Mouse (Mus musculus): ENCODE measurements around the gene Creg1. TPM values are rescaled to one million over a fixed set of nuclear protein-coding genes. Genes with fewer than 3 reads are reported as not detected.

Creg1 gene
- polyA plus RNA-seq, 1 experiment from 2014 or later, result 101 TPM

DNA sequence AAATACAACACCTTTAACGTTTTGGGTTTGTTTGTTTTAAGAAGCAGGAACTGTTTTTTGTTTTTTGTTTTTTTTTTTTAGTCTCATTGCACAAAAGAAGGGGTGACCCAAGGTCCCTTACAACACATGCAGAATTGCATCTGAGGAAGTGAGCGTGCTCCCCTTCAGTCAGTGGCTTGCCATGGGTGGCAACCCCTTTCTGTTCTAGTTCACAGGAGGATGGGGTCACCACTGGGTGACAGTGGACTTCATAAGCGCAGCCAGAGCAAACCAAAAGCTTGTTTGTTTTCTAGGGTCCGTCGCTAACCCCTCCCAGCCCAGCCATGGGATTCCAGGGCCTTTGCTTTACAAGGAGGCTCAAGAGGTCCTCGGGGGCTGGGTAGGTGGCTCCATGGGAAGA lies 32.0 kb upstream of the Creg1 start:
- WGBS, result 69% methylated on average over 6 of the region's 6 CpGs
- H3K4me3 ChIP-seq (replicated peaks), result no peak overlapping the region
- H3K9me3 ChIP-seq, result no peaks in the 10 kb centered on the region
- ATAC-seq, result no peak
- H3K27me3 ChIP-seq (replicated peaks), result no peaks in the 10 kb centered on the region
- H3K27ac ChIP-seq, result no peak overlapping the region
- 0 out of 2 replicates have a peak, but pooled peaks cover 4% of the 10 kb centered on the region for H3K4me1 ChIP-seq (replicated peaks)
- no peaks in the 10 kb centered on the region for H3K36me3 ChIP-seq
- no peak overlapping the region for H3K4me2 ChIP-seq (replicated peaks)
- no peak overlapping the region for H3K9ac ChIP-seq

- WGBS, result 88% methylated on average over 2 of the region's 2 CpGs
- ATAC-seq, result no peak
- Histone ChIP-seq H3K9me3 (no peaks in the 10 kb centered on the region), H3K27me3 (replicated peaks) (no peaks in the 10 kb centered on the region), H3K27ac (no peak overlapping the region), H3K9ac (no peak overlapping the region), H3K4me2 (replicated peaks) (no peak overlapping the region), H3K4me1 (replicated peaks) (0 out of 2 replicates have a peak, but pooled peaks cover 4% of the 10 kb centered on the region), H3K36me3 (no peaks in the 10 kb centered on the region), H3K4me3 (replicated peaks) (no peak overlapping the region)
Measured at GRCm38 (mm10) chr1:165734840-165735239, 28.7 kb upstream of the Creg1 start.

DNA sequence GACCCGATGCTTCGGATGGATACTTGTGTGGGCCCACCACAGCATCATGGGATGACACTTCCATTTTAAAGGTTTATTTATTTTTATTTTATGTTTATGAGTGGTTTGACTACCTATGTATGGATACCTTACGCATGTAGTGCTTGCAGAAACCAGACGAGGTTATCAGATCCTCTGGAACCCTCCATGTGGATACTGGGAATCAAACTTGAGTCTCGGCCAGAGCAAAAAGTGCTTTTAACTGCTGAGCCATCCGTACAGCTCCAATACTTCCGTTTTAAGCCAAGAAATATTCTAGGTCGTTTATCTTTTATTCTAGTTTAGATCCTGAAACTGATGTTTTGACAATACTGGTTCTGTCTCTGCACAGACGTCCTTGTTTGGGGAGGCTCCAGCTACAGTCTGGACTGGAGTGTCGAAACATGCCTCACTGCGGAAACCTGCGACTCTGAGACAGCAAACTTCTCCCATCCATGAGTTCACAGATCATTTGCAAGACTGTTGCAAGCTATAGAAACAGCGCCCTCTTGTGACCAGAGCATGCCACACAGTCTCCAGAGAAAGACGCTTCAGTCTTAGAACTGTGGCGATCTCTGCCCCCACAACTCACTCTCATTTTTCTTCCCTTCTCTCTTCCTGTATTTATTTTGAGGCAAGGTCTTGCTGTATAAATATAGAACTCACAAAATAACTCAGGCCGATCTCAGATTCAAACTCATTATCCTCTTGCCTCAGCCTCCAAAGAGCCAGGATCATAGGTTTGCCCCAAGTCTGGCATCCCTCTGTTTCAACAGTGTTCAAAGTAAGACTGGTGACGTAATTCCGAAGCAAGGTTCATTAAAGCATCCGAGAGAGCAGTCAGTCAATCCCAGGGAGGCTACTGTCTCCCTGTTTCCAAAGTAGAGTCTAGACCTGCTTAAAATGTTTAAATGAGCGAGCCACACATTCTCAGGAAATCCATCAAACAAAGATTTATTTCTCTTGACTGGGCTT lies 27.4 kb upstream of the Creg1 start:
- no peaks in the 10 kb centered on the region for H3K36me3 ChIP-seq
- 0 out of 2 replicates have a peak, but pooled peaks cover 4% of the 10 kb centered on the region for H3K4me1 ChIP-seq (replicated peaks)
- no peaks in the 10 kb centered on the region for H3K27me3 ChIP-seq (replicated peaks)
- H3K9me3 ChIP-seq, result no peaks in the 10 kb centered on the region
- no peak overlapping the region for H3K27ac ChIP-seq
- no peak overlapping the region for H3K9ac ChIP-seq
- ATAC-seq, result peak; percentile 89
- 26% methylated on average over 20 of the region's 20 CpGs for WGBS
- no peak overlapping the region for H3K4me3 ChIP-seq (replicated peaks)
- H3K4me2 ChIP-seq (replicated peaks), result peak overlapping the region; percentile 6; the same call in 1 of the 2 replicates

GRCm38 (mm10) chr1:165737451-165737850 lies 26.1 kb upstream of the Creg1 start:
- 37% methylated on average over 5 of the region's 5 CpGs for WGBS
- ATAC-seq, result no peak
- Histone ChIP-seq H3K36me3 (no peaks in the 10 kb centered on the region), H3K27ac (no peak overlapping the region), H3K4me1 (replicated peaks) (0 out of 2 replicates have a peak, but pooled peaks cover 4% of the 10 kb centered on the region), H3K9ac (no peak overlapping the region), H3K27me3 (replicated peaks) (no peaks in the 10 kb centered on the region), H3K4me3 (replicated peaks) (no peak overlapping the region), H3K9me3 (no peaks in the 10 kb centered on the region), H3K4me2 (replicated peaks) (no peak overlapping the region)

DNA sequence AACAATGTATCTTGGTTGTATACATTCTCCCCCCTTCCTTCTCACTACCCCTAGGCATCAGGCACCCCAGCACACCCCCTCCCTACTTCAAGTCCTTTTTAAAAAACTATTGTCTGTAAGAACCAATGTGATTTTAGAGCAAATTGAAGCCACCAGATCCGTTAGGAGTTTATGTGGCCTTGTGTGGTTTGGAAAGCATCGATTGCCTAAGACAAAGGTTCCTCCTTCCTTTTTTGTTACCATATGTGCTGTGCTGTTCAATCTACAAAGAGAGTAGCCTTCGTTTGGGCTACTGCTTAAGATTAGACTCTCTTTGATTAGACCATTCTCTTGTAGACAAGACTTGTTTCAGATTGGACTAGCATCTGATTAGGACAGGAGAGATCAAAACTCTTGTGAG lies 25.7 kb upstream of the Creg1 start:
- Histone ChIP-seq H3K27ac (no peak overlapping the region), H3K9ac (no peak overlapping the region), H3K9me3 (no peaks in the 10 kb centered on the region), H3K27me3 (replicated peaks) (no peaks in the 10 kb centered on the region), H3K4me2 (replicated peaks) (no peak overlapping the region), H3K4me1 (replicated peaks) (0 out of 2 replicates have a peak, but pooled peaks cover 4% of the 10 kb centered on the region), H3K36me3 (no peaks in the 10 kb centered on the region), H3K4me3 (replicated peaks) (no peak overlapping the region)
- WGBS, result 68% methylated on average over 3 of the region's 3 CpGs
- no peak for ATAC-seq

DNA sequence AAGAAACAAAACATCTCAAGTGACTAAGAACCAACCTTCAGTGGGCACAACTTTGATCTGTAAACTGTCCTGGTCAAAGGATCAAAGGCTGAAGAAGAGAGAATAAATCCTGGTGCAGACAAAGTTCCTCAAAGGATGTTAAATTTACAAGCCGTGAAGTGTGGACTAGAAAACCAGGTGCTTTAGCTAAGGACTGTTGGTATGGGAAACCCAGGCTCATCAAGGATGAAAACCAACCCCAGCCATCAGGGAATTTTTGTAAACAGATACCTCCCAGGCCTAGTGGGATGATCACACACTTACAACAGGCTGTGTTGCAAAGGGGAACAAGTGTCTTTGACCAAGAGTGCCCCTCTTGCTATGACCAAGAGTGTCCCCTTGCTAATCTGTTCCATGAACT lies 24.6 kb upstream of the Creg1 start:
- 0 out of 2 replicates have a peak, but pooled peaks cover 4% of the 10 kb centered on the region for H3K4me1 ChIP-seq (replicated peaks)
- no peaks in the 10 kb centered on the region for H3K36me3 ChIP-seq
- 72% methylated on average over 1 of the region's 1 CpGs for WGBS
- H3K4me2 ChIP-seq (replicated peaks), result no peak overlapping the region
- no peak for ATAC-seq
- no peak overlapping the region for H3K27ac ChIP-seq
- no peak overlapping the region for H3K4me3 ChIP-seq (replicated peaks)
- no peaks in the 10 kb centered on the region for H3K9me3 ChIP-seq
- no peaks in the 10 kb centered on the region for H3K27me3 ChIP-seq (replicated peaks)
- H3K9ac ChIP-seq, result no peak overlapping the region

DNA sequence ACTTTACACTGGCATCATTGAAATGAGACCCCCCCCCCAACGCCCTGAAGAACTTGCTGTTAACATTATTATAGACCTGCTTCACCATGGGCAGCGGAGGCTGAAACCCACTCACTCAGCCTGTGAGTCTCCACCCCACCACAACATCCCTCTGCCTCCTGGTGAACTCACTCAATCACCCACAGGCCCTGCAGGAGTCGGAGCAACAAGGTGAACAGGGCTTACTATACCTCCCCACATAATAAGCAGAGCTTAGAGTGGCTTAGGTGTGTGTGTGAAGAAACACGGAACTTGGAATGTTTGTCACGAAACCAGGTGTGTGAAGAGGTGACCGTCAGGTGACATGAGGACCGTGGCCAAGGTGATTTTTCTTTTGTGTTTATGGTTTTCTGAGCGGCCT lies 21.6 kb upstream of the Creg1 start:
- Histone ChIP-seq H3K27me3 (replicated peaks) (no peaks in the 10 kb centered on the region), H3K9me3 (no peaks in the 10 kb centered on the region), H3K4me2 (replicated peaks) (no peak overlapping the region), H3K4me3 (replicated peaks) (no peak overlapping the region), H3K4me1 (replicated peaks) (no peaks in the 10 kb centered on the region), H3K36me3 (no peaks in the 10 kb centered on the region), H3K27ac (no peak overlapping the region), H3K9ac (no peak overlapping the region)
- 81% methylated on average over 8 of the region's 8 CpGs for WGBS
- no peak for ATAC-seq

DNA sequence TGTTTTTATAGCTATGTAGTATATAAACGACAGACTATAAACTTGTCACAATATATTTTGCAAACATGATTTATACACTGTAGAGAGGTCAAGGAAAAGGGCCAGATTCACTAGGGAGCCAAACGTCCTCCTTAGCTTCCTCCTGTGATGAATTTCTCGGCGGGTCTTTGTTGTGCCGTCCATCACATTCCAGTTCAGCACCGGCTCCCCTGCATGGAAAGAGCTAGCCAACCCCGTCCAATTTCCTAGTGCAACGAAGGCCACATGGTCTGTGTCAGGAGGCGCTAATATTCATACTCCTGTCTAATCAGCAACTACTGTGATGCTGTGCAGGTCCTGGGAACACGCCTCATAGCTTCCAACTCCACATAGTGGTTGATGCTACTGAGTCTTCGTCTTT lies 15.5 kb upstream of the Creg1 start:
- Histone ChIP-seq H3K27me3 (replicated peaks) (no peaks in the 10 kb centered on the region), H3K36me3 (no peaks in the 10 kb centered on the region), H3K4me1 (replicated peaks) (no peaks in the 10 kb centered on the region), H3K9ac (no peak overlapping the region), H3K9me3 (no peaks in the 10 kb centered on the region), H3K4me3 (replicated peaks) (no peak overlapping the region), H3K27ac (no peak overlapping the region), H3K4me2 (replicated peaks) (no peak overlapping the region)
- 23% methylated on average over 11 of the region's 11 CpGs for WGBS
- peak; percentile 85 for ATAC-seq

- no peak overlapping the region for H3K4me2 ChIP-seq (replicated peaks)
- H3K9me3 ChIP-seq, result no peaks in the 10 kb centered on the region
- no peaks in the 10 kb centered on the region for H3K4me1 ChIP-seq (replicated peaks)
- H3K9ac ChIP-seq, result no peak overlapping the region
- no peaks in the 10 kb centered on the region for H3K36me3 ChIP-seq
- no peak for ATAC-seq
- H3K27ac ChIP-seq, result no peak overlapping the region
- H3K27me3 ChIP-seq (replicated peaks), result no peaks in the 10 kb centered on the region
- no peak overlapping the region for H3K4me3 ChIP-seq (replicated peaks)
Measured at GRCm38 (mm10) chr1:165751142-165751541, 12.4 kb upstream of the Creg1 start.

DNA sequence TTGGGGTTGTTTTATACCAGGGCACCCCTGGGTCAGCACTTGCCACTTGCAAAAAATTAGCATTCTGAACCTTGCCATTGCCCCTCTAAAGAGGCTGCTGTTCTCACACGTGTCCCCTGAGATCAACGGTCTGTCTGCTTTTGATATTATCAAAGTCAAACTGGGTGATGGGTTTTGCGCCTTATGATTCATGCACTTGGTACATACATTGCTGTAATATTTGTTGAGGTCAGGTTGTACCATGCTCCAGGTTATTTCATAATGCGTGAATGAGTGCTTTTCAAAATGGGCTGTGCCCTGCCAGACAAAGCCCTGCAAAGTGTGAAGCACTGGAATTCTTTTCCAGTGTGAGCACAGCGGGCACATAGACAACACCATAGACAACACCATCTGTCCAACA lies 11.7 kb upstream of the Creg1 start:
- no peaks in the 10 kb centered on the region for H3K4me1 ChIP-seq (replicated peaks)
- no peaks in the 10 kb centered on the region for H3K9me3 ChIP-seq
- H3K36me3 ChIP-seq, result no peaks in the 10 kb centered on the region
- WGBS, result 81% methylated on average over 5 of the region's 5 CpGs
- no peak overlapping the region for H3K4me3 ChIP-seq (replicated peaks)
- no peak overlapping the region for H3K9ac ChIP-seq
- no peaks in the 10 kb centered on the region for H3K27me3 ChIP-seq (replicated peaks)
- no peak overlapping the region for H3K4me2 ChIP-seq (replicated peaks)
- ATAC-seq, result no peak
- no peak overlapping the region for H3K27ac ChIP-seq

DNA sequence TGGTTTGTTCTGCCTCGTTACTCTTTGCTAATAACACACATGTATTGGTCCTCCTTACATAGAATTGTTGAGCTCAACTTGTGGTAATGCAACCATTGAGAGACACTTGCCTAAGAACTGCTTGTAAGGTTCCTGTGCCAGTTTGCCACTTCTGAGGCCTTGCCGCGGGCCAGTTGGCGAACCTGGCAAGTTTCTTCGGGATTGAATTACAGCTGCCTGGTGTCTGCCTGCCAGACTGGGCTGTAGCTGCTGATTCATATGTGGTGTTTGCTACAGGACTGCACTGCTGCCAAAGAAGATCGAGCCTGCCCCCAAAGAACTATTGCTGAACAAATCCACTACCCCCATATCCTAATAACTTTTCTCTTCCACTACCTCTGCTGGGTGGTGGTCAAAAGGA lies 9.3 kb upstream of the Creg1 start:
- Histone ChIP-seq H3K27me3 (replicated peaks) (no peaks in the 10 kb centered on the region), H3K27ac (no peak overlapping the region), H3K4me2 (replicated peaks) (no peak overlapping the region), H3K4me1 (replicated peaks) (no peaks in the 10 kb centered on the region), H3K9ac (no peak overlapping the region), H3K36me3 (no peaks in the 10 kb centered on the region), H3K9me3 (no peaks in the 10 kb centered on the region), H3K4me3 (replicated peaks) (no peak overlapping the region)
- ATAC-seq, result no peak
- WGBS, result 82% methylated on average over 6 of the region's 6 CpGs

GRCm38 (mm10) chr1:165755194-165755593 lies 8.4 kb upstream of the Creg1 start:
- 34% methylated on average over 4 of the region's 4 CpGs for WGBS
- Histone ChIP-seq H3K27ac (no peak overlapping the region), H3K4me2 (replicated peaks) (no peak overlapping the region), H3K36me3 (no peaks in the 10 kb centered on the region), H3K9ac (no peak overlapping the region), H3K27me3 (replicated peaks) (no peaks in the 10 kb centered on the region), H3K4me1 (replicated peaks) (no peaks in the 10 kb centered on the region), H3K9me3 (no peaks in the 10 kb centered on the region), H3K4me3 (replicated peaks) (no peak overlapping the region)
- no peak for ATAC-seq

Data from intestine, embryonic 15.5 days (tissue).